Mouse (Mus musculus) ES-Bruce4 (cell line): ENCODE measurements around the gene Gm14124.
"Not testable (repeated sequence)": the region's sequence is repeated elsewhere in the genome, so short reads cannot be mapped to it uniquely, and the experiment has no call there.

ENCODE experiments used
- EP300 ChIP-seq: IDR thresholded peaks from 2 replicates; pipeline ENCODE4 v1.6.1; 2011; ENCODE audit warnings: low read depth, low read length; ENCODE audit not compliant: insufficient read depth
- POLR2A ChIP-seq: IDR thresholded peaks from one replicate; pipeline ENCODE4 v1.8.1; 2011; ENCODE audit warnings: low read length; ENCODE audit not compliant: insufficient read depth

- not testable (repeated sequence) for TF ChIP-seq EP300, POLR2A
Measured at GRCm38 (mm10) chr2:150257291-150257690, at the start of gene Gm14124.
